Mouse (Mus musculus) embryonic facial prominence, embryonic 14.5 days (tissue): ENCODE measurements around the gene Matn4. TPM values are rescaled to one million over a fixed set of nuclear protein-coding genes. Genes with fewer than 3 reads are reported as not detected.

ENCODE experiments used
- ATAC-seq: fragments of 200-750 bp; cut with Nextera tagmentation; 2 replicates; pipeline ENCODE4 v1.8.0; 2017; ENCODE audit warnings: low read depth, moderate number of reproducible peaks, moderate TSS enrichment
- DNase-seq: peaks from one replicate; pipeline ENCODE4 v3.0.0-alpha.2; 2015; ENCODE audit warnings: low spot score
- H3K27ac ChIP-seq: fragments of 300-500 bp; sonication (generic); replicated peaks from 2 replicates; pipeline ENCODE4 v1.5.1; 2014; ENCODE audit warnings: low read depth, mild to moderate bottlenecking, low read length, moderate library complexity
- H3K27me3 ChIP-seq: fragments of 300-500 bp; sonication (generic); replicated peaks from 2 replicates; pipeline ENCODE4 v1.6.1; 2014; ENCODE audit warnings: low read length; ENCODE audit not compliant: control insufficient read depth, insufficient read depth
- H3K36me3 ChIP-seq: fragments of 300-500 bp; sonication (generic); 2 replicates; pipeline ENCODE4 v1.6.1; 2014; ENCODE audit warnings: low read length, mixed read lengths; ENCODE audit not compliant: control insufficient read depth, insufficient read depth
- H3K4me1 ChIP-seq: fragments of 300-500 bp; sonication (generic); 2 replicates; pipeline ENCODE4 v1.6.1; 2014; ENCODE audit warnings: antibody characterized with exemption, low read length; ENCODE audit not compliant: control insufficient read depth, insufficient read depth
- H3K4me2 ChIP-seq: fragments of 300-500 bp; sonication (generic); 2 replicates; pipeline ENCODE4 v1.6.1; 2014; ENCODE audit warnings: low read depth, mild to moderate bottlenecking, low read length, moderate library complexity, mixed read lengths
- H3K4me3 ChIP-seq: fragments of 300-500 bp; sonication (generic); 2 replicates; pipeline ENCODE4 v1.5.1; 2014; ENCODE audit warnings: low read depth, mild to moderate bottlenecking, low read length
- H3K9ac ChIP-seq: fragments of 300-500 bp; sonication (generic); 2 replicates; pipeline ENCODE4 v1.6.1; 2014; ENCODE audit warnings: low read depth, mild to moderate bottlenecking, low read length, moderate library complexity, mixed read lengths
- H3K9me3 ChIP-seq: fragments of 300-500 bp; sonication (generic); 2 replicates; pipeline ENCODE4 v1.6.1; 2016; ENCODE audit warnings: low read length; ENCODE audit not compliant: control insufficient read depth
- WGBS: fragments of 180-500 bp; shearing (Covaris S2); extraction: QIAGEN DNeasy Blood & Tissue Kit; methylation state at CpG from one replicate; pipeline ENCODE4 v1.1.7; 2014; 5-methylcytosine and 5-hydroxymethylcytosine counted together
- polyA plus RNA-seq: library from polyadenylated mRNA; unstranded; fragments of >200 nt; fragmentation: Nextera tagmentation; extraction: Ambion mirVana; gene quantifications from 2 replicates; pipeline ENCODE4 v1.2.1, GENCODE M21; 2014

The Matn4 gene
- polyA plus RNA-seq, 1 experiment from 2014 or later, result 15.6 TPM

GRCm38 (mm10) chr2:164381726-164382125 is 23.2 kb downstream of the Matn4 start:
- H3K4me1 ChIP-seq, result peaks cover 9% of the 10 kb centered on the region
- no peaks in the 10 kb centered on the region for H3K36me3 ChIP-seq
- no peak overlapping the region for H3K4me2 ChIP-seq
- DNase-seq, result no peak
- H3K27ac ChIP-seq, result no peak overlapping the region
- no peaks in the 10 kb centered on the region for H3K27me3 ChIP-seq
- no peak overlapping the region for H3K9ac ChIP-seq
- WGBS, result 80% methylated on average over 8 of the region's 8 CpGs
- H3K9me3 ChIP-seq, result no peaks in the 10 kb centered on the region
- H3K4me3 ChIP-seq, result no peak overlapping the region
- ATAC-seq, result no peak

- no peaks in the 10 kb centered on the region for H3K36me3 ChIP-seq
- 84% methylated on average over 15 of the region's 15 CpGs for WGBS
- no peak for ATAC-seq
- no peak overlapping the region for H3K4me2 ChIP-seq
- no peak overlapping the region for H3K27ac ChIP-seq
- no peaks in the 10 kb centered on the region for H3K4me1 ChIP-seq
- H3K9me3 ChIP-seq, result no peaks in the 10 kb centered on the region
- no peak for DNase-seq
- H3K27me3 ChIP-seq, result no peaks in the 10 kb centered on the region
- H3K4me3 ChIP-seq, result no peak overlapping the region
- H3K9ac ChIP-seq, result no peak overlapping the region
Measured at GRCm38 (mm10) chr2:164377478-164378426, 27.2 kb downstream of the Matn4 start.

GRCm38 (mm10) chr2:164373187-164373586 is 31.8 kb downstream of the Matn4 start:
- ATAC-seq (no peak), DNase-seq (peak; percentile 32)
- 54% methylated on average over 4 of the region's 4 CpGs for WGBS

GRCm38 (mm10) chr2:164372408-164373053 is 32.4 kb downstream of the Matn4 start:
- H3K27ac ChIP-seq, result no peak overlapping the region
- H3K4me2 ChIP-seq, result no peak overlapping the region
- H3K4me1 ChIP-seq, result no peaks in the 10 kb centered on the region
- DNase-seq (no peak), ATAC-seq (no peak)
- no peaks in the 10 kb centered on the region for H3K36me3 ChIP-seq
- no peaks in the 10 kb centered on the region for H3K9me3 ChIP-seq
- H3K9ac ChIP-seq, result no peak overlapping the region
- no peak overlapping the region for H3K4me3 ChIP-seq
- 25% methylated on average over 3 of the region's 3 CpGs for WGBS
- no peaks in the 10 kb centered on the region for H3K27me3 ChIP-seq

More at GRCm38 (mm10) chr2:164373187-164373586, 31.8 kb downstream of the Matn4 start:
- Histone ChIP-seq H3K4me1 (no peaks in the 10 kb centered on the region), H3K4me3 (no peak overlapping the region), H3K4me2 (no peak overlapping the region), H3K27ac (no peak overlapping the region), H3K27me3 (no peaks in the 10 kb centered on the region), H3K9ac (no peak overlapping the region), H3K36me3 (no peaks in the 10 kb centered on the region), H3K9me3 (no peaks in the 10 kb centered on the region)

- Histone ChIP-seq H3K9me3 (no peaks in the 10 kb centered on the region), H3K9ac (no peak overlapping the region), H3K4me1 (no peaks in the 10 kb centered on the region; the same call in 1 of the 2 replicates), H3K27ac (no peak overlapping the region), H3K4me3 (no peak overlapping the region), H3K27me3 (no peaks in the 10 kb centered on the region), H3K4me2 (no peak overlapping the region), H3K36me3 (no peaks in the 10 kb centered on the region)
- DNase-seq (no peak), ATAC-seq (no peak)
- WGBS, result 72% methylated on average over 3 of the region's 3 CpGs
Measured at GRCm38 (mm10) chr2:164371371-164371770, 33.6 kb downstream of the Matn4 start.

- 82% methylated on average over 6 of the region's 6 CpGs for WGBS
- Histone ChIP-seq H3K4me3 (no peak overlapping the region), H3K4me1 (no peaks in the 10 kb centered on the region; the same call in 1 of the 2 replicates), H3K27ac (no peak overlapping the region), H3K4me2 (no peak overlapping the region), H3K27me3 (no peaks in the 10 kb centered on the region), H3K36me3 (no peaks in the 10 kb centered on the region), H3K9me3 (no peaks in the 10 kb centered on the region), H3K9ac (no peak overlapping the region)
- no peak for ATAC-seq
- DNase-seq, result no peak
Measured at GRCm38 (mm10) chr2:164368620-164369105, 36.3 kb downstream of the Matn4 start.

- no peak for ATAC-seq
Measured at GRCm38 (mm10) chr2:164366947-164367346, 38.0 kb downstream of the Matn4 start.

GRCm38 (mm10) chr2:164360974-164361657 is 43.8 kb downstream of the Matn4 start:
- H3K4me3 ChIP-seq, result no peak overlapping the region
- ATAC-seq (no peak), DNase-seq (no peak)
- 29% methylated on average over 13 of the region's 13 CpGs for WGBS
- no peaks in the 10 kb centered on the region for H3K36me3 ChIP-seq
- H3K27ac ChIP-seq, result no peak overlapping the region
- no peaks in the 10 kb centered on the region for H3K9me3 ChIP-seq
- no peak overlapping the region for H3K9ac ChIP-seq
- H3K4me2 ChIP-seq, result no peak overlapping the region
- no peaks in the 10 kb centered on the region for H3K4me1 ChIP-seq
- no peaks in the 10 kb centered on the region for H3K27me3 ChIP-seq

More at GRCm38 (mm10) chr2:164366947-164367346, 38.0 kb downstream of the Matn4 start:
- Histone ChIP-seq H3K4me1 (no peaks in the 10 kb centered on the region; the same call in 1 of the 2 replicates), H3K36me3 (no peaks in the 10 kb centered on the region), H3K4me3 (no peak overlapping the region), H3K4me2 (no peak overlapping the region), H3K27me3 (no peaks in the 10 kb centered on the region), H3K9me3 (no peaks in the 10 kb centered on the region), H3K27ac (no peak overlapping the region), H3K9ac (no peak overlapping the region)
- WGBS, result 33% methylated on average over 3 of the region's 3 CpGs
- DNase-seq, result no peak
